8 mouse cellular contexts compared by ENCODE assay signal in genomic region chr5:23415571-23416285, GRCm38 (mm10). TPM values are rescaled to one million over a fixed set of nuclear protein-coding genes. Genes with fewer than 3 reads are reported as not detected.
DNase-seq lines count a peak whose midpoint lies in the region; ATAC-seq and TF ChIP-seq lines count a peak whose summit lies in the region.

No protein-coding gene starts in this region.

- H3K27ac ChIP-seq in limb, embryonic 11.5 days (replicated peaks; ENCODE audit: low read depth, low read length), result no peak overlapping the region
- H3K27ac ChIP-seq in limb, embryonic 10.5 days, result no peak overlapping the region
- no peak overlapping the region for H3K27ac ChIP-seq in forebrain, embryonic 11.5 days (ENCODE audit: low read depth, low read length)
- H3K27ac ChIP-seq in intestine, postnatal 0 days (ENCODE audit: low read depth, low read length), result peak overlapping the region; percentile 1; the same call in 1 of the 2 replicates
- peak overlapping the region; percentile 81 for H3K27ac ChIP-seq in midbrain, embryonic 13.5 days

- H3K27me3 ChIP-seq in limb, embryonic 11.5 days (ENCODE audit: control insufficient read depth, insufficient read depth, low read length), result no peaks in the 10 kb centered on the region
- H3K27me3 ChIP-seq in limb, embryonic 10.5 days (ENCODE audit: low read depth, poor library complexity, severe bottlenecking), result no peaks in the 10 kb centered on the region
- H3K27me3 ChIP-seq in forebrain, embryonic 11.5 days (ENCODE audit: control insufficient read depth, insufficient read depth, low read length), result no peaks in the 10 kb centered on the region
- no peaks in the 10 kb centered on the region for H3K27me3 ChIP-seq in intestine, postnatal 0 days (replicated peaks; ENCODE audit: control insufficient read depth, insufficient read depth, low read length)
- no peaks in the 10 kb centered on the region for H3K27me3 ChIP-seq in midbrain, embryonic 13.5 days

- H3K4me3 ChIP-seq in limb, embryonic 11.5 days (ENCODE audit: low read depth, low read length), result no peak overlapping the region
- no peak overlapping the region for H3K4me3 ChIP-seq in limb, embryonic 10.5 days
- H3K4me3 ChIP-seq in forebrain, embryonic 11.5 days (ENCODE audit: low read depth, low read length), result no peak overlapping the region
- H3K4me3 ChIP-seq in intestine, postnatal 0 days (ENCODE audit: low read depth, low read length), result no peak overlapping the region
- no peak overlapping the region for H3K4me3 ChIP-seq in midbrain, embryonic 13.5 days (replicated peaks)

- peak; percentile 81 for TF ChIP-seq CTCF in intestine, postnatal 0 days (IDR thresholded peaks at IDR 0.05; ENCODE audit: low read depth)

- whole genome bisulfite sequencing in limb, embryonic 11.5 days, result 37% methylated on average over 7 of the region's 7 CpGs
- WGBS in limb, embryonic 10.5 days, result 41% methylated on average over 7 of the region's 7 CpGs
- WGBS in forebrain, embryonic 11.5 days, result 34% methylated on average over 7 of the region's 7 CpGs
- WGBS in intestine, postnatal 0 days, result 20% methylated on average over 7 of the region's 7 CpGs
- WGBS in midbrain, embryonic 13.5 days, result 25% methylated on average over 7 of the region's 7 CpGs

- no peak overlapping the region for H3K9ac ChIP-seq in limb, embryonic 11.5 days (ENCODE audit: low read length)
- H3K9ac ChIP-seq in forebrain, embryonic 11.5 days (ENCODE audit: low read length), result no peak overlapping the region
- no peak overlapping the region for H3K9ac ChIP-seq in intestine, postnatal 0 days (ENCODE audit: low read depth, low read length)
- H3K9ac ChIP-seq in midbrain, embryonic 13.5 days (replicated peaks), result 0 out of 2 replicates have a peak overlapping the region, but pooled peaks have one; percentile 3

- DNase-seq in limb, embryonic 11.5 days (ENCODE audit: low spot score), result peak; percentile 36
- no peak for DNase-seq in limb, embryonic 10.5 days (ENCODE audit: low spot score)
- DNase-seq in adipocyte (ENCODE audit: low spot score), result peak; percentile 75
- DNase-seq in forebrain, embryonic 11.5 days (ENCODE audit: low spot score), result no peak
- no peak for DNase-seq in adrenal gland, postnatal 25 days
- DNase-seq in left cerebral cortex, adult 8-10 months (ENCODE audit: low spot score in 2 of 2), result no peak

- H3K4me2 ChIP-seq in limb, embryonic 11.5 days (ENCODE audit: low read depth, severe bottlenecking), result no peak overlapping the region
- no peak overlapping the region for H3K4me2 ChIP-seq in forebrain, embryonic 11.5 days (ENCODE audit: low read depth, low read length, severe bottlenecking)
- H3K4me2 ChIP-seq in intestine, postnatal 0 days (replicated peaks; ENCODE audit: low read depth), result no peak overlapping the region
- H3K4me2 ChIP-seq in midbrain, embryonic 13.5 days (replicated peaks), result no peak overlapping the region

- H3K4me1 ChIP-seq in limb, embryonic 11.5 days (ENCODE audit: control insufficient read depth, insufficient read depth, low read length), result peaks cover 33% of the 10 kb centered on the region; the same call in 1 of the 2 replicates
- peaks cover 80% of the 10 kb centered on the region for H3K4me1 ChIP-seq in limb, embryonic 10.5 days
- H3K4me1 ChIP-seq in forebrain, embryonic 11.5 days (replicated peaks; ENCODE audit: control insufficient read depth, insufficient read depth, low read length), result peaks cover 29% of the 10 kb centered on the region
- H3K4me1 ChIP-seq in intestine, postnatal 0 days (replicated peaks; ENCODE audit: control insufficient read depth, insufficient read depth, low read length), result peaks cover 25% of the 10 kb centered on the region
- peaks cover 86% of the 10 kb centered on the region for H3K4me1 ChIP-seq in midbrain, embryonic 13.5 days (replicated peaks)

- no peaks in the 10 kb centered on the region for H3K9me3 ChIP-seq in limb, embryonic 11.5 days (ENCODE audit: control insufficient read depth, low read length)
- H3K9me3 ChIP-seq in limb, embryonic 10.5 days (replicated peaks), result no peaks in the 10 kb centered on the region
- no peaks in the 10 kb centered on the region for H3K9me3 ChIP-seq in forebrain, embryonic 11.5 days (ENCODE audit: control insufficient read depth, low read length)
- H3K9me3 ChIP-seq in intestine, postnatal 0 days (ENCODE audit: control insufficient read depth), result no peaks in the 10 kb centered on the region
- no peaks in the 10 kb centered on the region for H3K9me3 ChIP-seq in midbrain, embryonic 13.5 days

- H3K36me3 ChIP-seq in limb, embryonic 11.5 days (ENCODE audit: control insufficient read depth, insufficient read depth, low read length), result no peaks in the 10 kb centered on the region
- H3K36me3 ChIP-seq in limb, embryonic 10.5 days, result peaks cover 20% of the 10 kb centered on the region
- peaks cover 4% of the 10 kb centered on the region; the same call in 1 of the 2 replicates for H3K36me3 ChIP-seq in forebrain, embryonic 11.5 days (ENCODE audit: control insufficient read depth, insufficient read depth, low read length)
- no peaks in the 10 kb centered on the region for H3K36me3 ChIP-seq in intestine, postnatal 0 days (ENCODE audit: control insufficient read depth, insufficient read depth)
- no peaks in the 10 kb centered on the region for H3K36me3 ChIP-seq in midbrain, embryonic 13.5 days

- ATAC-seq in limb, embryonic 11.5 days (ENCODE audit: insufficient number of reproducible peaks, low FRiP score, low TSS enrichment, low read depth), result no peak
- 0 out of 2 replicates have a peak, but pooled peaks have one; percentile 14 for ATAC-seq in forebrain, embryonic 11.5 days (replicated peaks; ENCODE audit: low FRiP score)
- peak; percentile 19 for ATAC-seq in intestine, postnatal 0 days
- ATAC-seq in midbrain, embryonic 13.5 days, result 0 out of 2 replicates have a peak, but pooled peaks have one; percentile 9

RNA-seq across cellular contexts. Expression of gene Kmt2e, which starts 18.5 kb away (rescaled TPM):
- polyA plus RNA-seq in limb, embryonic 11.5 days (2014; fragmentation: Nextera tagmentation; extraction: Ambion mirVana), result 87.4 and 90.6 TPM in 2 replicates
- 70.0 and 95.4 TPM in 2 replicates for polyA plus RNA-seq in limb, embryonic 10.5 days (2016; fragmentation: Nextera tagmentation; extraction: Ambion mirVana)
- polyA plus RNA-seq in forebrain, embryonic 11.5 days (2014; fragmentation: Nextera tagmentation; extraction: Ambion mirVana), result 104 TPM in 2 replicates
- polyA plus RNA-seq in intestine, postnatal 0 days (2015; fragmentation: Nextera tagmentation; extraction: Ambion mirVana), result 44.8 and 49.3 TPM in 2 replicates
- 178 and 181 TPM in 2 replicates for polyA plus RNA-seq in midbrain, embryonic 13.5 days (2015; fragmentation: Nextera tagmentation; extraction: Ambion mirVana)
- total RNA-seq in adrenal gland, postnatal 25 days (2021), result 77.2 and 90.2 TPM in 2 replicates
- total RNA-seq in left cerebral cortex, adult 8-10 months (2022), result 100 to 1,000 TPM in 3 of 4 experiments, 10 to 100 TPM in 1; 95.8 to 105 (median 101) TPM

Comparison
In these comparisons a context has a peak if more than half of its experiments do, and no peak if none do; other contexts are left out.
1. DNase-seq: peak in limb, embryonic 11.5 days (single experiment) and adipocyte (single experiment); none in limb, embryonic 10.5 days (single experiment), forebrain, embryonic 11.5 days (single experiment), adrenal gland, postnatal 25 days (single experiment) and left cerebral cortex, adult 8-10 months (0 of 2).
2. H3K27ac ChIP-seq: peak in intestine, postnatal 0 days (single experiment) and midbrain, embryonic 13.5 days (single experiment); none in limb, embryonic 11.5 days (single experiment), limb, embryonic 10.5 days (single experiment) and forebrain, embryonic 11.5 days (single experiment).